Mouse (Mus musculus) lung, embryonic 15.5 days (tissue): ENCODE measurements at regions not wholly inside any gene's neighbourhood (a gene's known extent, or its start where the extent isn't known, plus 50 kb on each side); places are given as distances from the start of the nearest gene placed in this dataset.
"Not testable (repeated sequence)": the region's sequence is repeated elsewhere in the genome, so short reads cannot be mapped to it uniquely, and the experiment has no call there.

Experiments
- ATAC-seq: fragments of 200-750 bp; cut with Nextera tagmentation; 2 replicates; pipeline ENCODE4 v1.8.0; 2017; ENCODE audit warnings: moderate number of reproducible peaks, borderline replicate concordance; ENCODE audit not compliant: low FRiP score, low TSS enrichment; ENCODE audit errors: extremely low read depth
- H3K27ac ChIP-seq: fragments of 300-500 bp; sonication (generic); 2 replicates; pipeline ENCODE4 v1.5.1; 2015; ENCODE audit warnings: moderate library complexity, mild to moderate bottlenecking, inconsistent platforms
- H3K27me3 ChIP-seq: fragments of 300-500 bp; sonication (generic); 2 replicates; pipeline ENCODE4 v1.6.1; 2015; ENCODE audit warnings: inconsistent platforms
- H3K36me3 ChIP-seq: fragments of 300-500 bp; sonication (generic); 2 replicates; pipeline ENCODE4 v1.6.1; 2015; ENCODE audit warnings: inconsistent platforms
- H3K4me1 ChIP-seq: fragments of 300-500 bp; sonication (generic); 2 replicates; pipeline ENCODE4 v1.6.1; 2015; ENCODE audit warnings: inconsistent platforms
- H3K4me2 ChIP-seq: fragments of 300-500 bp; sonication (generic); 2 replicates; pipeline ENCODE4 v1.6.1; 2015; ENCODE audit warnings: inconsistent platforms, mild to moderate bottlenecking, moderate library complexity
- H3K4me3 ChIP-seq: fragments of 300-500 bp; sonication (generic); 2 replicates; pipeline ENCODE4 v1.5.1; 2015; ENCODE audit warnings: mild to moderate bottlenecking, inconsistent platforms
- H3K9ac ChIP-seq: fragments of 300-500 bp; sonication (generic); 2 replicates; pipeline ENCODE4 v1.6.1; 2015; ENCODE audit warnings: inconsistent platforms
- H3K9me3 ChIP-seq: fragments of 300-500 bp; sonication (generic); 2 replicates; pipeline ENCODE4 v1.6.1; 2016; ENCODE audit warnings: inconsistent platforms
- WGBS: fragments of 180-500 bp; shearing (Covaris S2); methylation state at CpG from one replicate; pipeline ENCODE4 v1.1.7; 2015; 5-methylcytosine and 5-hydroxymethylcytosine counted together

- H3K36me3 ChIP-seq, result no peaks in the 10 kb centered on the region
- ATAC-seq, result no peak
- H3K9me3 ChIP-seq, result no peaks in the 10 kb centered on the region
- peaks cover 5% of the 10 kb centered on the region; the same call in 1 of the 2 replicates for H3K4me1 ChIP-seq
- no peaks in the 10 kb centered on the region for H3K27me3 ChIP-seq
- H3K9ac ChIP-seq, result no peak overlapping the region
- 66% methylated on average over 3 of the region's 3 CpGs for WGBS
- H3K4me2 ChIP-seq, result no peak overlapping the region
- H3K4me3 ChIP-seq, result no peak overlapping the region
- H3K27ac ChIP-seq, result no peak overlapping the region
Measured at GRCm38 (mm10) chr16:50533881-50534280, 57.1 kb downstream of the Ccdc54 start.

- H3K9ac ChIP-seq, result peak overlapping the region; percentile 82
- no peaks in the 10 kb centered on the region for H3K27me3 ChIP-seq
- ATAC-seq, result peak; percentile 62
- no peaks in the 10 kb centered on the region for H3K9me3 ChIP-seq
- peak overlapping the region; percentile 96 for H3K4me2 ChIP-seq
- peaks cover 9% of the 10 kb centered on the region; the same call in 1 of the 2 replicates for H3K4me1 ChIP-seq
- under 1% methylated on average over 46 of the region's 46 CpGs for WGBS
- no peaks in the 10 kb centered on the region for H3K36me3 ChIP-seq
- H3K4me3 ChIP-seq, result peak overlapping the region; percentile 58
- H3K27ac ChIP-seq, result peak overlapping the region; percentile 95
Measured at GRCm38 (mm10) chr16:50529511-50530416, 61.2 kb downstream of the Ccdc54 start.

- Histone ChIP-seq H3K4me1 (peaks cover 12% of the 10 kb centered on the region; the same call in 1 of the 2 replicates), H3K27ac (peak overlapping the region; percentile 95), H3K4me3 (peak overlapping the region; percentile 58), H3K27me3 (no peaks in the 10 kb centered on the region), H3K4me2 (peak overlapping the region; percentile 96), H3K9me3 (no peaks in the 10 kb centered on the region), H3K9ac (peak overlapping the region; percentile 82), H3K36me3 (no peaks in the 10 kb centered on the region)
- under 1% methylated on average over 76 of the region's 81 CpGs for WGBS
- peak; percentile 93 for ATAC-seq
Measured at GRCm38 (mm10) chr16:50528677-50529510, 62.1 kb downstream of the Ccdc54 start.

- Histone ChIP-seq H3K9ac (peak overlapping the region; percentile 82), H3K4me1 (peaks cover 12% of the 10 kb centered on the region; the same call in 1 of the 2 replicates), H3K27ac (peak overlapping the region; percentile 95), H3K4me2 (peak overlapping the region; percentile 96), H3K4me3 (peak overlapping the region; percentile 58), H3K9me3 (no peaks in the 10 kb centered on the region), H3K36me3 (no peaks in the 10 kb centered on the region), H3K27me3 (no peaks in the 10 kb centered on the region)
- peak; percentile 30; the same call in 1 of the 2 replicates for ATAC-seq
- under 1% methylated on average over 9 of the region's 9 CpGs for WGBS
Measured at GRCm38 (mm10) chr16:50528355-50528676, 62.6 kb downstream of the Ccdc54 start.

- 66% methylated on average over 5 of the region's 5 CpGs for WGBS
- H3K9me3 ChIP-seq, H3K4me2 ChIP-seq, H3K27me3 ChIP-seq, H3K4me3 ChIP-seq, ATAC-seq, H3K27ac ChIP-seq, H3K9ac ChIP-seq, H3K36me3 ChIP-seq: not testable (repeated sequence)
- H3K4me1 ChIP-seq, result peaks cover 12% of the 10 kb centered on the region; the same call in 1 of the 2 replicates
Measured at GRCm38 (mm10) chr16:50526930-50527329, 64.0 kb downstream of the Ccdc54 start.

- no peaks in the 10 kb centered on the region for H3K36me3 ChIP-seq
- H3K9ac ChIP-seq, result no peak overlapping the region
- no peak overlapping the region for H3K4me2 ChIP-seq
- peaks cover 12% of the 10 kb centered on the region; the same call in 1 of the 2 replicates for H3K4me1 ChIP-seq
- no peaks in the 10 kb centered on the region for H3K27me3 ChIP-seq
- no peak for ATAC-seq
- H3K4me3 ChIP-seq, result no peak overlapping the region
- 89% methylated on average over 11 of the region's 11 CpGs for WGBS
- no peaks in the 10 kb centered on the region for H3K9me3 ChIP-seq
- H3K27ac ChIP-seq, result no peak overlapping the region
Measured at GRCm38 (mm10) chr16:50525934-50526366, 65.0 kb downstream of the Ccdc54 start.

- peaks cover 11% of the 10 kb centered on the region; the same call in 1 of the 2 replicates for H3K4me1 ChIP-seq
- H3K27me3 ChIP-seq, result no peaks in the 10 kb centered on the region
- no peak overlapping the region for H3K9ac ChIP-seq
- no peak overlapping the region for H3K27ac ChIP-seq
- no peak overlapping the region for H3K4me3 ChIP-seq
- 86% methylated on average over 9 of the region's 9 CpGs for WGBS
- no peak overlapping the region for H3K4me2 ChIP-seq
- ATAC-seq, result no peak
- H3K9me3 ChIP-seq, result no peaks in the 10 kb centered on the region
- H3K36me3 ChIP-seq, result no peaks in the 10 kb centered on the region
Measured at GRCm38 (mm10) chr16:50525504-50525903, 65.5 kb downstream of the Ccdc54 start.

GRCm38 (mm10) chr16:50519610-50520009, 71.3 kb downstream of the Ccdc54 start:
- WGBS, result 23% methylated on average over 10 of the region's 10 CpGs
- H3K27ac ChIP-seq, result no peak overlapping the region
- no peaks in the 10 kb centered on the region for H3K9me3 ChIP-seq
- H3K36me3 ChIP-seq, result no peaks in the 10 kb centered on the region
- H3K4me3 ChIP-seq, result no peak overlapping the region
- H3K27me3 ChIP-seq, result no peaks in the 10 kb centered on the region
- H3K9ac ChIP-seq, result no peak overlapping the region
- H3K4me1 ChIP-seq, result 0 out of 2 replicates have a peak, but pooled peaks cover 1% of the 10 kb centered on the region
- no peak overlapping the region for H3K4me2 ChIP-seq
- ATAC-seq, result no peak

GRCm38 (mm10) chr16:50516579-50516978, 74.4 kb downstream of the Ccdc54 start:
- Histone ChIP-seq H3K4me2 (no peak overlapping the region), H3K27ac (no peak overlapping the region), H3K9ac (no peak overlapping the region), H3K4me3 (no peak overlapping the region), H3K36me3 (no peaks in the 10 kb centered on the region), H3K27me3 (no peaks in the 10 kb centered on the region), H3K9me3 (no peaks in the 10 kb centered on the region), H3K4me1 (no peaks in the 10 kb centered on the region)
- WGBS, result 50% methylated on average over 11 of the region's 11 CpGs
- no peak for ATAC-seq

GRCm38 (mm10) chr16:50515039-50515438, 75.9 kb downstream of the Ccdc54 start:
- H3K4me3 ChIP-seq, result no peak overlapping the region
- no peaks in the 10 kb centered on the region for H3K9me3 ChIP-seq
- WGBS, result 87% methylated on average over 8 of the region's 8 CpGs
- H3K4me2 ChIP-seq, result no peak overlapping the region
- H3K9ac ChIP-seq, result no peak overlapping the region
- no peaks in the 10 kb centered on the region for H3K36me3 ChIP-seq
- ATAC-seq, result no peak
- no peaks in the 10 kb centered on the region for H3K27me3 ChIP-seq
- no peak overlapping the region for H3K27ac ChIP-seq
- H3K4me1 ChIP-seq, result no peaks in the 10 kb centered on the region

GRCm38 (mm10) chr16:50512080-50512479, 78.9 kb downstream of the Ccdc54 start:
- H3K9me3 ChIP-seq, result no peaks in the 10 kb centered on the region
- WGBS, result 26% methylated on average over 3 of the region's 3 CpGs
- no peak overlapping the region for H3K27ac ChIP-seq
- H3K4me2 ChIP-seq, result no peak overlapping the region
- no peak overlapping the region for H3K9ac ChIP-seq
- no peaks in the 10 kb centered on the region for H3K36me3 ChIP-seq
- no peak overlapping the region for H3K4me3 ChIP-seq
- no peak for ATAC-seq
- no peaks in the 10 kb centered on the region for H3K27me3 ChIP-seq
- H3K4me1 ChIP-seq, result no peaks in the 10 kb centered on the region

GRCm38 (mm10) chr16:50509529-50509895, 77.3 kb upstream of the Bbx start:
- Histone ChIP-seq H3K9ac (no peak overlapping the region), H3K27me3 (no peaks in the 10 kb centered on the region), H3K4me2 (no peak overlapping the region), H3K9me3 (no peaks in the 10 kb centered on the region), H3K36me3 (no peaks in the 10 kb centered on the region), H3K4me3 (no peak overlapping the region), H3K4me1 (no peaks in the 10 kb centered on the region), H3K27ac (no peak overlapping the region)
- ATAC-seq, result no peak
- WGBS, result 50% methylated on average over 4 of the region's 4 CpGs
